Mouse (Mus musculus) kidney, adult 18-20 months (tissue): Measurements from ENCODE around the gene Gpr149.
A peak's percentile ranks its signal among the peaks of the same experiment; 100 is the strongest.

Experiments
- DNase-seq: peaks from one replicate; pipeline ENCODE4 v3.0.0; 2021

Gpr149 gene

DNA sequence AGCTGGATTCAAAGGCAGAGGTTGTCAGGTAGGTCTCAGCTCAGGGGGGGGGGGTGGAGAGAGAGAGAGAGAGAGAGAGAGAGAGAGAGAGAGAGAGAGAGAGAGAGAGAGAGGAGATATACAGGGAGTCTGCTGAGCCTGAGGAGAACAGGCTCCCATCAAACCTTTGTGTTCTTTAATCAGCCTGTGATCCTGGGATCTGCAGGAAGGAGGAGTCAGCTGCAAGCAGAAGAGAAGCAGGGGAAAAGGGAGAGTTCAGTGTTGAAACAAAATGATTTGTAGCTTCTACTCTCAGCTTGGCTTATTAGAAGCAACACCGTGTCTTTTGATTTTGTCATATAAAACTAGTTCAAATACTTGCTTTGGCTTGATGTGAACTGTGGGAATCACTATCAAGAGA lies at the start of gene Gpr149:
Gene Gpr149, minus strand, starts transcription at position 168 of the 400 bp plus-strand sequence.
- DNase-seq, result no peak

DNA sequence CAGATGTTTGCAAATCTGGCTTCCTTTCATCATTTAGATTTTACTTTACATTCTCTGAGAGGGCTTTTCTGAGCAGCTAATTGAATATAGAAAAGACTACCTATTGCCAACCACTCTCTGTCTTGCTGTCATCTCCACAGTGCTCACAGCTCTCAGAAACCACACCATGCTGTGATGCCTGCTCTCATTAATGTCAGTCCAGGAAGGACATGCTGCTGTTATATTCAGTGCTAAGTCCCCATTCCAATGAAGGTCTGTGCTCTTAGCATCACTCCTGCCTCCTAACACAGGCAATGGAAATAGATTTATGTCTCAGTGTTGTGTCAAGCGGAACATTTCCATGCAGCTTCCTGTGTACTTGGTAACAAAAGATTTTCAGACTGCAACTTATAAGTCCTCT lies 45.6 kb upstream of the Gpr149 start:
- no peak for DNase-seq

DNA sequence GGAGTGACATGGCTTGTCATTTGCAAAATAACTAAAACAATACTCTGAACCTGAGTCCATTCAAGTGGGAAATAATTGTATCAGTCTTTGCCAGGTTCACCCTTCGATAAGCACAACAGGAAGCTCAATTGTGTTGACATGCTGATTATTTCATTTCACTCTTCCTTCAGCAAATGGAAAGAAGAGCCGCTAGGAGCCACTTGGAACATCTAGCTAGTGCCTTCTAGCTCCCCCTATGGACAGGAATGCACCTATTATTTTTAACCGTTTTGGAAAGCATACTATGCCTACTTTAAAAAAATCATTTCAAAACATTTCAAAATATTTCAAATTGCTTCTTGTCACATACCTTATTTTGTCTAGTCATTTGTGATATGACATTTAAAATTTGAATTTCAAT lies 5.9 kb upstream of the Gpr149 start:
- no peak for DNase-seq

DNA sequence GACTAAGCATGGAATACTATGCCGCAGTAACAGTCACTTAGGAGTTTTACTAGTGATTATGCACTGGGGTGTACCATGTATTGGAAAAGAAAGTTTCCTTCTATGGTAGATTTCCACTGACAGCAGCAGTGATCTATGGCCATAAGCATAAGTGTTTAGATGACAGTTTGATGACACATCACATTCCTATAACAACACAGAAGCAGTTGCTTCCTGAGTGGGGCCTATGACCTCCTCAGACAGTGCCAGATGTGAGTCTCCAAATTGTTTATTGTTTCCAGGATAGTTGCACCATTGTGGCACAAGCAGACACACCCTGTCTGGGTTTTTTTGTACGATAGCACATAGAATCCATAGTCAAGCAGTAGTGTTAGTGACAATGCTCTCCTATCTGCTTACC lies 991 bp upstream of the Gpr149 start:
- no peak for DNase-seq

DNA sequence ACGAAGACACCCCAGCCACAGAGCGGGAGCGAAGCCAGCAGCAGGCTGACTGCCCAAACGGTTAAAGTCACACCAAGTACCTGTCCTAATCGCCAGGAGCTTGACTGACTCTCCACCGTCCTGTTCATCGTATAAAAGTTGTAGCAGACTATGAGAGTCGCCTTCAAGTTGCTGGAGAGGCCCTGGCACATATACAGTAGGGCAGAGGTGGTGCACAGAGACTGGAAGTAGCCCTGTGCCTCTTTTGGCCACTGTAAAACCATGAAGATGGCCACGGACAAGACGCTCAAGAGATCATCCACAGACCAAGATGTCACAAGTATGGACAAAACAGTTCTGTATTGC lies 921 bp downstream of the Gpr149 start:
- no peak for DNase-seq

DNA sequence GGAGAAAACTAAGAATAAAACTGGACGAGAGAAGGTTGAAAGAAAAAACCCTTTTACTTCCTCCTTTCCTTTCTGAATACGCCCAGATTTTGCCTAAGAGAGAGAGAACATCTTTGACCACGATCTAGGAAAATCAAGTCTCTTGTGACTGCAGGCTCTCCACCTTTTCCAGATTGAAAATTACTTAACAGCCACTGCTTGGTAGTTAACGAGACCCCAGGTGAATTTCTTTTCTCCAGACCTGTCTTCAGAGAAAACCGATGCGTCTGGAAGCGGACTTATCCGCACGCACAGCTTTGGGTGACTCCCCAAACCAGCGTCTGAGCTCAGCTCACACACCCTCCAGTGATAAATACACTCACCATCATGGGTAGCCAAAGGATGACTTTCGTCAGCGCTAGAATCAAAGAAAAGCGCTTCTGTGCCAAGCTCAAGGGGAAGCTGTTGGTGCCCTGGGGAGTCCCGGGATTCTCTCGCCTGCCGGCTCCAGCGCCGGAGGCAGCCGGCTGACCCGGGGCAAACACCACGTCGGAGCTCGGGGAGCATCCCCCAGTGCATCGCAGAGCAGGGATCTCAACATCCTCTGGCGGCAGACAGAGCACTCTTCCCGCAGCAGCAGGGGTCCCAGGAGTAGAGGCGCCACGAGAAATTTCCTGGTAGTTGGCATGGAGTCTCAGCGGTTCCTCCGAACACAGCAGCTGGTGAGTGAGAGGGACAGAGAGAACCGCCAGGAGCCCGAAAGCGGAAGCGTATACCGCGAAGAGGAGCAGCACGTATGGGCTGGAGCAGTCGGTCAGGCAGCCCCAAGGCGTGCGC lies 1.5 kb downstream of the Gpr149 start:
- no peak for DNase-seq

DNA sequence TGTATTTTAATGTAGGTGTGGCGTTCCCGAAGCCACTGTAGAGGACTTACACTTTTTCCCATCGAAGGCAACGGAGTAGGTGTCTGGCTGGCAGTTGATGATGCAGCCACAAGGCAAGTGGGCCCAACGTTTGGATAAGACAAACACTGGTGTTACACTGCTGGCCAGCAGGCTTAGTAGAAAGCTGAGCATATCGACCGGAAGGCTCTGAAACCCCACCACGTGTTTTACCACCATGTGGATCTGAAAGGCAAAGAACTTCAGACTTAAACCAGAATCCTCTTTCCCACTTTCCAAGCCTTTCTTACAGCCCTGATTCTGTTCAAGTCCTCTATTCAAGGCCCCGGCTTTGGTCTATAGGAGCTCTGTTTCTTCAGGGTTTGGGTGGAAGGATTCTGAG lies 2.5 kb downstream of the Gpr149 start:
- DNase-seq, result no peak

DNA sequence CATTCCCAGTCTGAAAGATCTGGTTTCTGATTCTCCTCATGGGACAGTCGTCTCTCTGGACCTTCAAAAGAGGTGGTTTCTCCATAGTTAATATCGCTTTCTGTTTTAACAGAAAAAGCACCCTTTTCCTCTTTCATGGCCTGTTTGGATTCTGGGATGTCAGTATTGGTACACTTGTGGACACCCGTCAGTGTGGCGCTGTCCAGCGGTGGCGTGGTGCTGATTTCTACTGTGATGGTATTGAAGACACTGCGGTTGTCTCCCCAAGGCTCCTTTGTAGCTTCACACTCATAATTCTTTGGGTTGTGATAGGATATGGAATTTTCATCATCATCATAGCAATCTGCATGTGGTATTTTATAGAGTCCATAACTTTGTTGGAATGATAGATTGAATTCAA lies 10.1 kb downstream of the Gpr149 start:
- no peak for DNase-seq

DNA sequence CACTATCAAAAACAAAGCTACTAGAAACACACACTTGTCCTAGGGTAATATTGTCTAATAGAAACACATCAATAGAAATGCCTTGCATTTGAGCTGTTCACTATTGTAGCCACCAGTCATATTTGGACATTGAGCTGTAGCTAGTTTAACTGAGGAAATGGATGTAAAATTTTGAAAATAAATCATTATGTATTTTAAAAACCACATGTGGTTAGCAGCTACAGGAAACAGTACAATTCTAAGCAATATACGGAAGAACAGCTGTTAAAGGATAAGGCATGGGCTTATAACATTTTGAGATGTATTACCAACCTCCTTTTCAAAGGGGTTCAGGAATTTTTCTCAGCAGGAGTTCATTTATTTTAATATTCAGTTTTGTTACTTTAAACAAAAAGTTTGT lies 19.9 kb downstream of the Gpr149 start:
- DNase-seq, result no peak

DNA sequence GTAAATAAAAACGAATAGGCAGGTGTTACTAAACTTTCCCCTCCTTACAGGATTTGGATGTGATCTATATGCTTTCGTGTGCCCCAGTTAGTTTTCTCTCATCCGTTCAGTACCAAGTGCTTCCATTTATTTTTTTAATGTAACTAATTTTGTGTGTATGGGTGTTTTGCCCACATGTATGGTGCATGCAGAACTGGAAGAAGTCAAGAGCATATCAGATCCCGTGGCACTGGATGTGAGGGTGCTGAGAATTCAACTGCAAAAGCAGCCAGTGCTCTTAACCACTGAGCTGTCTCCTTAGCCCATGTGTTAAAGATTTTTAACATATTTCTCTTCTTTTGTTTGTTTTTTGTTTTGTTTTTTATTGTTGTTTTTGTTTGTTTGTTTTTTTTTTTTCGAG lies 77.3 kb downstream of the Gpr149 start:
- no peak for DNase-seq

DNA sequence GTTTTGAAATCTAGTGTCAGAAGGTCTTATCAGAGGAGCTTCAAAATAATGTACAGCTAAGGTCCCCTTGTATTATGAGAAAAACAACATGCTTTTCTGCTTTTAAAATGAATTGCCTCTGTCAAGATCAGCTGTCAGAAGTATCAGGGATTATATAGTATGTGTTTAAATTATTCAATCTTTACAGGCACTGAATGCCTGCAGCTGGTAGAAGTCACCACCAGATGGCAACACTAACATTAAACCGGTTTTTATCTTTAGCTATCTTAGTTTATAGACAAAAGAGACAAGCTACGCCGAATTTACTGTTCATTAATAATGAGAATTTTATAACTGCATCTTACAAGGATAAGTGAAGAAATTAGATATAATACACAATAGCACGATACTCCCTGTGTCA lies 77.8 kb downstream of the Gpr149 start:
- no peak for DNase-seq

DNA sequence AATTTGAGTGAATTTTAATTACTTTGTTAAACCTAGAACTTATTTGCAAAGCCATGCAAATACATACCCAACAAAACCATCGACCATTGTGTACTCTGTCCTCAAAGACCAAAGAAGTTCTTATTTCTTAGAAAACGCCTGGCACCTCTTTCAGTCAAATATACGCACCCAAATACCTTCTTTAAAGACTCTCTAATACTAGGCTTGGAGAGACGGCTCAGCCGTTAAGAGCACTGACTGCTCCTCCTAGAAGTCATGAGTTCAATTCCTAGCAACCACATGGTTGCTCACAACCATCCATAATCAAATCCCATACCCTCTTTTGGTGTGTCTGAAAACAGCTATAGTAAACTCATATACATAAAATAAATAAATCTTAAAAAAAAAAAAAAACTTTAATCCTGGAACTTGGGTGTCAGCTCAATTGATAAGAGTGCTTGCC lies 97.7 kb downstream of the Gpr149 start:
- DNase-seq, result no peak

DNA sequence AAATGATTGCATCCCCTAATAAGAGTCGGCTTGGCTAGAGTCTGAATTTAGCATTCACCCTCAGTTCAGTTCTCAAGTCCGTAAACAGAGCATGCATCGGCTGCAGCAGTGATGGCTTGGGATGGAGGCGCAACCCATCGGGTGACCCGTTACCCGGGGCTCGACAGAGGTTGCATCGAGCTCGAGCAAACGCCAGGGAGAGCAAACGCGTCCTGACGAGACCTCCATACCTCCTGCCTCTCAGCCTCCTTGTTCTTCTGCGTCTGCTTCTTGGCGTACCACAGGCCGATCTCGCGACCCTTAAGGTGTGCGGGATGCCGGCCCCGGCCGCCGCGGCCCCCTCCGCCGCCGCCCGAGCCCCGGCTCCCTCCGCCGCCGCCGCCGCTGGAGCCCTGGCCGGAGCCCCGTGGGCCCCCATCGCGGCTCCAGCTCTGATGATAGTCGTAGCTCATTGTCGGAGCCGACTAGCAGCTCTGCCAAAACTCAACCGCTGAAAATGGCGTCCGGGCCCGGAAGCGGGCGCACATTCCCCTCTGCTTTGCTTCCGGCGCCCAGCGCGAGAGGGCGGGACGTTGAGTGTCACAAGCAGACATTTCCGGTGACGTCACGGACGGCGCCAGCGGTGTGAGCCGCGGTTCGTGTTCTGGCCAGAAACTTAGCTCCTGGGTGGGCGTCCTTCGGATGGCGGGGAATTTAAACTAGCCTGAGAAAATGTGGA lies 98.3 kb downstream of the Gpr149 start, which contains the start of gene Dhx36:
Gene Dhx36, minus strand, starts transcription at position 517 of the 718 bp plus-strand sequence.
- peak; percentile 96 for DNase-seq

DNA sequence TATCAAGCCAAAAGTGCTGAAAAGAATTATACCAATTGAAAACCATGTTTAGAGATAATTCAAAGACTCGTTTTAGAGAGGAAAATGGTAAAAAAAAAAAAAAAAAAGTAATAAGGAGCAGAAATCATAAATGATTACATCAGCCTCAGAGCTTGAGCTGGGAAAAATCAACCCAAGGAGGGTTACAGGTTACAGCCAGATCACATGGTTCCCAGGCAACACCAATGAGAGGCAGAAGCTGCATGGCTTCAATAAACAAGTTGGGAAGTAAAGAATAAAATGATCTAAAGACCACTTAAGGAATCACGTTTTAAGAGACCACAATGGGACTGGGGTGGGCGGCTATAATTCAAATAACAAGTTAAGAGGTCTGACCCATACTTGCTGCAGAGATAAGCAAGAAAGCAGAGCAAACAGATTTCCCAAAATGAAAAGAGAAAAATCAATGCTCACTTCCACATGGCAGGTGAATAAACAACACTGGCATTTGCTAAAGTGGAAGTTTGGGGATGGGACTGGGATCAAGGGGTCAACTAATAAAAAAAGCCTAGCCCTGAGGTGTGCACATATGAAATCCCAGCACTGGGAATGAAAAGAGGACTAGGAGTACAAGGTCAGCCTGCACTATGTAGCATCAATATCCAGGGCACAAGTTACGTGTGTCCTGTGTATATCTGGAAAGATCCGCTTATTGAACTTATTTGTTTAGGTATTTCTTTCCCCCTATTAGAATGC lies 99.6 kb downstream of the Gpr149 start:
- DNase-seq, result no peak

DNA sequence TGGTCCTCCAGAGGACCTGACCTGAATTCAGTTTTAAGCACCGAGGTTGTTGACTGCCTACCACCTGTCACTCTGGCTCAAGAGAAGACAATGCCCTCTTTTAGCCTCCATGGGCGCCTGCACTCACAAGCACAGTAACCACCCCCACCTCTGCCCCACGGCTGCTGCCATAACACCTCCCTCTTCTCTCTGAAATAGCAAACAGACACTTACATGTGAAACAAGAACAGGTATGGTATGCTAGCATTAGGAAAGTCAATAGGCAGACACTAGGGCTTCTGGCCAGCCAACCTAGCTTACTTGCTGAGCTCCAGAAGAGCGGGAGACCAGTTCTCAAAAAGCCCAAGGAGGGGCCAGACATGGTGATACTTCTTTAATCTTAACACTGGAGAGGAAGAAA lies 105.6 kb downstream of the Gpr149 start:
- DNase-seq, result no peak

DNA sequence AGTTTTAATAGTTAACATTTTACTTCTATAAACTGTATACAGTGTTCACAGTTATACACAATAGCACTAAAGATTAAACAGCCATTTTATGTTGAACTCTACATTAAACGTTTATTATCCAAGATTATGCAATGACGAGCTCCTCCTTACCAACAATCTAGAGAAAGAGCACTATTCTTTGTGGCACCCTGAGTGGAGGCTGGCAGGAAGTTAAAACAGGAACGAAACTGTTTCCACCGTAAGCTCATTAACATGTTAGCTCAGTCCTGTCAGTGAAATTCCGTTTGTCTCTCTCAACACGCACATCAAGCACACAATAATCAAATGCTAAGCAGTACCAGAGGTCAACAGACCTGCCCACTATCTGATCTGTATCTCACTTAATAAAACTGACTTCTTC lies 112.4 kb downstream of the Gpr149 start:
- no peak for DNase-seq

DNA sequence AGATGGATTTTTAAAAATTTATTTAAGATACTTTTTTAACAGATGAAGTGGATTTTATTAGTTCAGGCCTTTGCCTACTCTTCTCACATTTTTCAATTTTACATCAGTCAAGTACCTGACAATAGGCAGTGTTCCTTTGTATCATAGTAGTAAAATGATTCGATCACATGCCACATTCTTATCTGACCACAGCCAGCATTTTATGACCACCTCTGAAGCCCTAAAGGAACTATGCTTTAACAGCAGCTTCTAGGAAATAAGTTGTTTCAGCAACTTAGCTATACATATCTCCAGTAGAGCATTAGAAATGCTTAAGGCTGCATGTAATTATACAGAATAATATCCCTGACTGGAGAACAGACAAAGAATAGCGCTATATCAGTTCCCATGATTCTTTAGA lies 120.6 kb downstream of the Gpr149 start:
- no peak for DNase-seq
